Mouse (Mus musculus) lung, embryonic 16.5 days (tissue): ENCODE measurements at regions not wholly inside any gene's neighbourhood (a gene's known extent, or its start where the extent isn't known, plus 50 kb on each side); places are given as distances from the start of the nearest gene placed in this dataset.

Source experiments
- ATAC-seq: fragments of 200-750 bp; cut with Nextera tagmentation; 2 replicates; pipeline ENCODE4 v1.8.0; 2017; ENCODE audit warnings: low read depth, mild to moderate bottlenecking, moderate library complexity
- H3K27ac ChIP-seq: fragments of 300-500 bp; sonication (generic); 2 replicates; pipeline ENCODE4 v1.5.1; 2014; ENCODE audit warnings: mild to moderate bottlenecking, control low read depth, low read length
- H3K27me3 ChIP-seq: fragments of 300-500 bp; sonication (generic); 2 replicates; pipeline ENCODE4 v1.6.1; 2014; ENCODE audit warnings: low read depth, low read length, mixed read lengths; ENCODE audit not compliant: control insufficient read depth, insufficient read depth
- H3K36me3 ChIP-seq: fragments of 300-500 bp; sonication (generic); 2 replicates; pipeline ENCODE4 v1.6.1; 2014; ENCODE audit warnings: low read length; ENCODE audit not compliant: control insufficient read depth, insufficient read depth
- H3K4me1 ChIP-seq: fragments of 300-500 bp; sonication (generic); replicated peaks from 2 replicates; pipeline ENCODE4 v1.6.1; 2014; ENCODE audit warnings: low read length, mixed read lengths; ENCODE audit not compliant: control insufficient read depth, insufficient read depth
- H3K4me2 ChIP-seq: fragments of 300-500 bp; sonication (generic); 2 replicates; pipeline ENCODE4 v1.6.1; 2014; ENCODE audit warnings: low read depth, low read length, control low read depth
- H3K4me3 ChIP-seq: fragments of 300-500 bp; sonication (generic); 2 replicates; pipeline ENCODE4 v1.5.1; 2014; ENCODE audit warnings: mild to moderate bottlenecking, low read length, control low read depth
- H3K9ac ChIP-seq: fragments of 300-500 bp; sonication (generic); 2 replicates; pipeline ENCODE4 v1.6.1; 2014; ENCODE audit warnings: low read length, control low read depth
- H3K9me3 ChIP-seq: fragments of 300-500 bp; sonication (generic); 2 replicates; pipeline ENCODE4 v1.6.1; 2016; ENCODE audit warnings: low read length; ENCODE audit not compliant: control insufficient read depth
- WGBS: fragments of 180-500 bp; shearing (Covaris S2); extraction: QIAGEN DNeasy Blood & Tissue Kit; methylation state at CpG from one replicate; pipeline ENCODE4 v1.1.7; 2014; 5-methylcytosine and 5-hydroxymethylcytosine counted together

- ATAC-seq = no peak
- no peak overlapping the region for H3K4me2 ChIP-seq
- no peak overlapping the region for H3K9ac ChIP-seq
- no peak overlapping the region for H3K4me3 ChIP-seq
- H3K27me3 ChIP-seq = no peaks in the 10 kb centered on the region
- WGBS = 80% methylated on average over 2 of the region's 2 CpGs
- no peaks in the 10 kb centered on the region for H3K36me3 ChIP-seq
- peaks cover 12% of the 10 kb centered on the region; the same call in 1 of the 2 replicates for H3K4me1 ChIP-seq
- no peaks in the 10 kb centered on the region for H3K9me3 ChIP-seq
- no peak overlapping the region for H3K27ac ChIP-seq
These were observed 164.9 kb upstream of the Plxnc1 start for GRCm38 (mm10) chr10:95109576-95109975.

- Histone ChIP-seq H3K4me2 (no peak overlapping the region), H3K27ac (no peak overlapping the region)
- ATAC-seq = no peak
These were observed 163.1 kb upstream of the Plxnc1 start for GRCm38 (mm10) chr10:95107532-95108251.

GRCm38 (mm10) chr10:95103808-95104207 is 159.2 kb upstream of the Plxnc1 start:
- Histone ChIP-seq H3K4me2 (no peak overlapping the region), H3K36me3 (no peaks in the 10 kb centered on the region), H3K4me3 (no peak overlapping the region), H3K9me3 (no peaks in the 10 kb centered on the region), H3K27me3 (no peaks in the 10 kb centered on the region), H3K4me1 (no peaks in the 10 kb centered on the region), H3K9ac (no peak overlapping the region), H3K27ac (no peak overlapping the region)
- ATAC-seq = no peak

More at GRCm38 (mm10) chr10:95107532-95108251, 163.1 kb upstream of the Plxnc1 start:
- Histone ChIP-seq H3K4me3 (no peak overlapping the region), H3K9ac (no peak overlapping the region), H3K4me1 (peaks cover 8% of the 10 kb centered on the region; the same call in 1 of the 2 replicates), H3K9me3 (no peaks in the 10 kb centered on the region), H3K27me3 (no peaks in the 10 kb centered on the region), H3K36me3 (no peaks in the 10 kb centered on the region)
- 66% methylated on average over 3 of the region's 3 CpGs for WGBS

- H3K9me3 ChIP-seq = no peaks in the 10 kb centered on the region
- H3K9ac ChIP-seq = no peak overlapping the region
- H3K36me3 ChIP-seq = no peaks in the 10 kb centered on the region
- 70% methylated on average over 4 of the region's 4 CpGs for WGBS
- no peak overlapping the region for H3K27ac ChIP-seq
- H3K4me2 ChIP-seq = no peak overlapping the region
- ATAC-seq = 0 out of 2 replicates have a peak, but pooled peaks have one; percentile 23
- H3K4me1 ChIP-seq = no peaks in the 10 kb centered on the region
- no peak overlapping the region for H3K4me3 ChIP-seq
- no peaks in the 10 kb centered on the region for H3K27me3 ChIP-seq
These were observed 158.3 kb upstream of the Plxnc1 start for GRCm38 (mm10) chr10:95102981-95103380.

GRCm38 (mm10) chr10:95099906-95100305 is 155.3 kb upstream of the Plxnc1 start:
- H3K4me2 ChIP-seq = no peak overlapping the region
- no peaks in the 10 kb centered on the region for H3K4me1 ChIP-seq
- H3K4me3 ChIP-seq = no peak overlapping the region
- H3K36me3 ChIP-seq = no peaks in the 10 kb centered on the region
- H3K27me3 ChIP-seq = no peaks in the 10 kb centered on the region
- no peak overlapping the region for H3K9ac ChIP-seq
- ATAC-seq = no peak
- no peak overlapping the region for H3K27ac ChIP-seq
- no peaks in the 10 kb centered on the region for H3K9me3 ChIP-seq
- WGBS = 66% methylated on average over 5 of the region's 5 CpGs

GRCm38 (mm10) chr10:95095847-95096246 is 151.2 kb upstream of the Plxnc1 start:
- Histone ChIP-seq H3K27ac (no peak overlapping the region), H3K9ac (no peak overlapping the region), H3K4me1 (no peaks in the 10 kb centered on the region; the same call in 1 of the 2 replicates), H3K9me3 (no peaks in the 10 kb centered on the region), H3K27me3 (no peaks in the 10 kb centered on the region), H3K4me2 (no peak overlapping the region), H3K4me3 (no peak overlapping the region), H3K36me3 (no peaks in the 10 kb centered on the region)
- no peak for ATAC-seq
- WGBS = 94% methylated on average over 4 of the region's 4 CpGs

GRCm38 (mm10) chr10:95094771-95095170 is 150.1 kb upstream of the Plxnc1 start:
- no peaks in the 10 kb centered on the region for H3K27me3 ChIP-seq
- H3K9ac ChIP-seq = no peak overlapping the region
- no peaks in the 10 kb centered on the region for H3K36me3 ChIP-seq
- no peak overlapping the region for H3K4me2 ChIP-seq
- no peak overlapping the region for H3K4me3 ChIP-seq
- H3K27ac ChIP-seq = no peak overlapping the region
- no peaks in the 10 kb centered on the region for H3K9me3 ChIP-seq
- H3K4me1 ChIP-seq = no peaks in the 10 kb centered on the region; the same call in 1 of the 2 replicates
- no peak for ATAC-seq
- 75% methylated on average over 8 of the region's 8 CpGs for WGBS

GRCm38 (mm10) chr10:95093266-95093665 is 148.6 kb upstream of the Plxnc1 start:
- H3K27ac ChIP-seq = no peak overlapping the region
- no peaks in the 10 kb centered on the region for H3K36me3 ChIP-seq
- H3K27me3 ChIP-seq = no peaks in the 10 kb centered on the region
- no peak for ATAC-seq
- H3K4me2 ChIP-seq = no peak overlapping the region
- WGBS = 42% methylated on average over 5 of the region's 5 CpGs
- H3K4me1 ChIP-seq = no peaks in the 10 kb centered on the region; the same call in 1 of the 2 replicates
- H3K4me3 ChIP-seq = no peak overlapping the region
- H3K9ac ChIP-seq = no peak overlapping the region
- no peaks in the 10 kb centered on the region for H3K9me3 ChIP-seq

GRCm38 (mm10) chr10:95091086-95091485 is 146.5 kb upstream of the Plxnc1 start:
- 56% methylated on average over 6 of the region's 6 CpGs for WGBS
- H3K9me3 ChIP-seq = no peaks in the 10 kb centered on the region
- no peak overlapping the region for H3K4me3 ChIP-seq
- no peak overlapping the region for H3K4me2 ChIP-seq
- H3K27me3 ChIP-seq = no peaks in the 10 kb centered on the region
- H3K9ac ChIP-seq = no peak overlapping the region
- no peaks in the 10 kb centered on the region for H3K36me3 ChIP-seq
- H3K4me1 ChIP-seq = peaks cover 6% of the 10 kb centered on the region
- no peak overlapping the region for H3K27ac ChIP-seq
- ATAC-seq = no peak
